19 mouse cellular contexts compared by ENCODE assay signal in genomic region chr1:157447142-157447541, GRCm38 (mm10). TPM values are rescaled to one million over a fixed set of nuclear protein-coding genes. Genes with fewer than 3 reads are reported as not detected.
DNase-seq lines count a peak whose midpoint lies in the region; ATAC-seq and TF ChIP-seq lines count a peak whose summit lies in the region.
"Had no signal": no experiment of that assay in that cellular context is flagged by ENCODE, and none has a peak within 500 bp of the region (broad histone marks: within the 10 kb centered on the region; RNA-seq: fewer than 3 reads in every experiment).

No protein-coding gene starts in this region.

- DNase-seq in cerebellum, adult 9-11 months, result peak; percentile 11
- no peak for DNase-seq in cerebellum, adult 18-20 months
- no peak for DNase-seq in heart, adult 2 months
- DNase-seq in heart, postnatal 25 days (ENCODE audit: low spot score), result no peak
- DNase-seq in layer of hippocampus, adult 9-11 months, result peak; percentile 52
- DNase-seq in layer of hippocampus, postnatal 25 days (ENCODE audit: extremely low spot score in 1 of 2, low spot score in 1 of 2), result no peak
- DNase-seq: adrenal gland, adult 8-10 months; embryo, embryonic 11 days; kidney, adult 11 months; kidney, postnatal 14 days; liver; lung, adult 2 months; lung, postnatal 36 days; right cerebral cortex, postnatal 4 days; thymus, postnatal 14 days had no signal

- H3K4me3 ChIP-seq in heart, adult 2 months, result no peak overlapping the region
- no peak overlapping the region for H3K4me3 ChIP-seq in brown adipose tissue, adult 24 weeks (ENCODE audit: insufficient read depth, low read depth, low read length)
- H3K4me3 ChIP-seq: heart, embryonic 15.5 days; hindbrain, embryonic 13.5 days had no signal

- no peaks in the 10 kb centered on the region for H3K79me2 ChIP-seq in heart, adult 2 months (replicated peaks; ENCODE audit: control insufficient read depth, insufficient read depth, low read length)

- TF ChIP-seq POLR2A in heart, adult 2 months (IDR thresholded peaks at IDR 0.05; ENCODE audit: insufficient read depth, low read depth, low read length), result no peak

- H3K4me1 ChIP-seq in heart, adult 2 months (ENCODE audit: control insufficient read depth, insufficient read depth, low read length), result peaks cover 29% of the 10 kb centered on the region
- peaks cover 28% of the 10 kb centered on the region for H3K4me1 ChIP-seq in brown adipose tissue, adult 24 weeks (ENCODE audit: control insufficient read depth, insufficient read depth, insufficient read length, low read length)

- no peak for TF ChIP-seq CTCF in heart, adult 2 months (IDR thresholded peaks at IDR 0.05)

- ATAC-seq in inflammation-experienced regulatory T-cells, adult 6 months, result no peak

- no peak overlapping the region for H3K9ac ChIP-seq in heart, adult 2 months (ENCODE audit: low read depth, low read length)
- H3K9ac ChIP-seq: heart, embryonic 15.5 days; hindbrain, embryonic 13.5 days had no signal

- peaks cover 19% of the 10 kb centered on the region for H3K36me3 ChIP-seq in heart, adult 2 months (ENCODE audit: control insufficient read depth, insufficient read depth, low read length)
- H3K36me3 ChIP-seq: heart, embryonic 15.5 days; hindbrain, embryonic 13.5 days had no signal

- H3K27me3 ChIP-seq in heart, adult 2 months (ENCODE audit: control insufficient read depth, insufficient read depth, low read length), result no peaks in the 10 kb centered on the region
- H3K27me3 ChIP-seq: heart, embryonic 15.5 days had no signal

- WGBS in heart, adult 2 months, result 75% methylated on average over 4 of the region's 4 CpGs

- no peak for TF ChIP-seq EP300 in heart, adult 2 months (IDR thresholded peaks at IDR 0.05; ENCODE audit: insufficient read depth, low read depth, low read length)

- intact Hi-C loops in heart, adult 2 months (cut with DNase I), result loop anchor here (5.0 kb wide), 2 partner anchors 90 to 160 kb away; no protein-coding TSS in a partner anchor
- intact Hi-C loops in heart, postnatal 25 days (cut with DNase I), result loop anchor here (2.0 kb wide), 1 partner anchor 148 kb away; no protein-coding TSS in a partner anchor

- peak overlapping the region; percentile 93 for H3K27ac ChIP-seq in heart, adult 2 months
- 0 out of 2 replicates have a peak overlapping the region, but pooled peaks have one; percentile 70 for H3K27ac ChIP-seq in brown adipose tissue, adult 24 weeks (replicated peaks; ENCODE audit: low read depth, low read length)
- H3K27ac ChIP-seq: hindbrain, embryonic 13.5 days had no signal

RNA-seq across cellular contexts. Expression of gene Cryzl2, which starts 11.2 kb away (rescaled TPM):
- 1 to 10 TPM; 8.4 to 9.5 TPM for total RNA-seq in heart, adult 2 months (2021)
- 15.2 and 21.8 TPM in 2 replicates for polyA plus RNA-seq in heart, adult 2 months (2012; rRNA removed)
- total RNA-seq in heart, postnatal 25 days (2021), result 10 to 100 TPM in 1 of 2 experiments, 1 to 10 TPM in 1; 8.4 to 10.3 TPM
- 1 to 10 TPM; 3.6 to 4.6 TPM for total RNA-seq in layer of hippocampus, postnatal 25 days (2021)
- 21.4 and 26.2 TPM in 2 replicates for polyA plus RNA-seq in brown adipose tissue, adult 24 weeks (2012; ENCODE audit: insufficient read depth, insufficient read length, missing spikeins)
- polyA plus RNA-seq in inflammation-experienced regulatory T-cells, adult 6 months (2017; shearing (Covaris generic)), result 1 to 10 TPM in 2 of 3 experiments, under 1 TPM in 1; 0.83 to 7.4 (median 6.1) TPM

RNA-seq across cellular contexts. Expression of gene Rasal2, which starts 34.7 kb away (rescaled TPM):
- 10 to 100 TPM; 22.2 to 23.2 TPM for total RNA-seq in heart, adult 2 months (2021)
- polyA plus RNA-seq in heart, adult 2 months (2012; rRNA removed), result 5.1 and 10.7 TPM in 2 replicates
- 10 to 100 TPM; 21.6 to 34.8 TPM for total RNA-seq in heart, postnatal 25 days (2021)
- 10 to 100 TPM; 70.0 to 77.8 TPM for total RNA-seq in layer of hippocampus, postnatal 25 days (2021)
- polyA plus RNA-seq in brown adipose tissue, adult 24 weeks (2012; ENCODE audit: insufficient read depth, insufficient read length, missing spikeins), result 2.6 and 3.4 TPM in 2 replicates
- polyA plus RNA-seq in inflammation-experienced regulatory T-cells, adult 6 months (2017; shearing (Covaris generic)), result under 1 TPM; 0.03 to 0.24 (median 0.17) TPM

RNA-seq across cellular contexts. Expression of gene Sec16b, which starts 59.4 kb away (rescaled TPM):
- total RNA-seq in heart, adult 2 months (2021), result 1 to 10 TPM in 1 of 2 experiments, under 1 TPM in 1; 0.76 to 1.2 TPM
- polyA plus RNA-seq in heart, adult 2 months (2012; rRNA removed), result 3.2 and 3.3 TPM in 2 replicates
- total RNA-seq in heart, postnatal 25 days (2021), result 1 to 10 TPM in 1 of 2 experiments, under 1 TPM in 1; 0.98 to 1.4 TPM
- total RNA-seq in layer of hippocampus, postnatal 25 days (2021), result under 1 TPM; 0.32 to 0.40 TPM
- polyA plus RNA-seq in brown adipose tissue, adult 24 weeks (2012; ENCODE audit: insufficient read depth, insufficient read length, missing spikeins), result 1.4 and 2.5 TPM in 2 replicates
- polyA plus RNA-seq in inflammation-experienced regulatory T-cells, adult 6 months (2017; shearing (Covaris generic)), result 1 to 10 TPM; 1.2 to 2.4 (median 2.4) TPM

Comparison
In these comparisons a context has a peak if more than half of its experiments do, and no peak if none do; other contexts are left out.
1. DNase-seq: peak in cerebellum, adult 9-11 months (single experiment) and layer of hippocampus, adult 9-11 months (single experiment); none in cerebellum, adult 18-20 months (0 of 2), heart, adult 2 months (0 of 2), heart, postnatal 25 days (single experiment) and layer of hippocampus, postnatal 25 days (0 of 2).